Mouse (Mus musculus): ENCODE results near the gene Mdm4. TPM values are rescaled to one million over a fixed set of nuclear protein-coding genes. Genes with fewer than 3 reads are reported as not detected.

The Mdm4 gene
- polyA plus RNA-seq, 1 experiment from 2014 or later, result 46.8 TPM

DNA sequence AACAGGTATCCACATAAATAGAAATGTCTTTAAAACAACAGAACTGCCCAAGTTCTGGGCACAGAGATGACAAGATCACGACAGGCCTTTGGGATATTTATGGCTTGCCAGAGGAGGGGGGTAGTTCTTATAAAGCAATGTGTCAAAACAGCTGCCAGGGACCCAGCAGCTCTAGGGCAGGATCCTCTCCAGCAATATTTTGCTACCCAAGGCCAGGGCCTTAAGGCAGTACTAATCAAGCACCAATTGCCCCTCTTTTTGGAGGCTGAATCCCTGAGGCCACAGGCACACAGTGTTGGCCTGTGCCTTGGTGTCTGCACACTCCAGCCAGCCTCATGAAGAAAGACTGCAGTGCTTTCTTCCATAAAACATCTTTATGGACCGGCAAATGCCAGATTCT, 66.3 kb downstream of the Mdm4 start:
- no peak overlapping the region for H3K27ac ChIP-seq (replicated peaks)
- no peaks in the 10 kb centered on the region; the same call in 1 of the 2 replicates for H3K9me3 ChIP-seq
- no peaks in the 10 kb centered on the region for H3K36me3 ChIP-seq
- WGBS, result 88% methylated on average over 2 of the region's 2 CpGs
- H3K4me1 ChIP-seq, result no peaks in the 10 kb centered on the region
- no peak overlapping the region for H3K4me3 ChIP-seq
- H3K4me2 ChIP-seq (replicated peaks), result no peak overlapping the region
- ATAC-seq (replicated peaks), result no peak
- H3K9ac ChIP-seq (replicated peaks), result no peak overlapping the region
- H3K27me3 ChIP-seq, result no peaks in the 10 kb centered on the region

DNA sequence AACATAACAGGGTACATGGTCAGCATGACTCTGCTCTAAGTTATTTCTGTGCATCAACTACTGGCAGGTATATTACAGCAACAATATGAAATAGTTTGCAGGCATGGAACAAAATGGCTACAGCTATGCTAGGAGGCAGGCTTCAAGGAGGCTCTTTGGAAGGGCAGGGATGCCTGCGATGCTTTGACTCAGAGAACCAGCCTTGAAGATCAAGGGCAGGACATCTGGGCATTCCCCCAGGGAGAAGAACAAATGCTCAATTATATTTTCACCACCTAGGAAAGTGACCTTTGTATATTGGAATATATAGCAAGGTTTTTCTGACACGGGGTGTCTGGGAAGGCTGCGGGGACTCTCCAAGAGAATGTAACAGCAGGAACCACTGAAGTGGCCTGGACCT, 68.6 kb downstream of the Mdm4 start:
- H3K4me3 ChIP-seq, result no peak overlapping the region
- H3K27me3 ChIP-seq, result no peaks in the 10 kb centered on the region
- H3K4me2 ChIP-seq (replicated peaks), result no peak overlapping the region
- no peak overlapping the region for H3K9ac ChIP-seq (replicated peaks)
- no peaks in the 10 kb centered on the region for H3K36me3 ChIP-seq
- ATAC-seq (replicated peaks), result no peak
- 94% methylated on average over 3 of the region's 3 CpGs for WGBS
- no peaks in the 10 kb centered on the region for H3K4me1 ChIP-seq
- no peak overlapping the region for H3K27ac ChIP-seq (replicated peaks)
- H3K9me3 ChIP-seq, result no peaks in the 10 kb centered on the region

DNA sequence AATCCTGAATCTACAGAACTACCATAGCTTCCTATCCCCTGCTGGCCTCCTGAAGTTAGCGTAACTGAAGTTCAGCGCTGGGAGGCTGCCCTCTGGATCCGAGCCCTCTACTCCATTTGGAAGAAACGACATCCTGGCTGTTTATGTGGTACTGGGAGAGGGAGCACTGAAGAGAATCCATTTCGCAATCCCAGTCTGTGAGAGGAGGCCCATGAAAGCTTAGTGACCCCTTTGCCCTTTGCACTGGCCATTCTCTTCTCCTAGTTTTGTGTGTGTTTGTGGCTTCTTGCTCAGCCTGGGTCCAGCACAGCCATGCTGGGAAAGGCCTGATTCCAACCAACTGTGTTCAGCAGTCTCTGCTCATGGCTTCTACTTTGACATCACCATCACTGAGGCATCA, 73.6 kb downstream of the Mdm4 start:
- no peak overlapping the region for H3K27ac ChIP-seq (replicated peaks)
- WGBS, result 90% methylated on average over 5 of the region's 5 CpGs
- no peak overlapping the region for H3K4me3 ChIP-seq
- no peaks in the 10 kb centered on the region for H3K36me3 ChIP-seq
- H3K4me1 ChIP-seq, result no peaks in the 10 kb centered on the region
- H3K9ac ChIP-seq (replicated peaks), result no peak overlapping the region
- H3K9me3 ChIP-seq, result no peaks in the 10 kb centered on the region
- ATAC-seq (replicated peaks), result no peak
- no peaks in the 10 kb centered on the region for H3K27me3 ChIP-seq
- no peak overlapping the region for H3K4me2 ChIP-seq (replicated peaks)

DNA sequence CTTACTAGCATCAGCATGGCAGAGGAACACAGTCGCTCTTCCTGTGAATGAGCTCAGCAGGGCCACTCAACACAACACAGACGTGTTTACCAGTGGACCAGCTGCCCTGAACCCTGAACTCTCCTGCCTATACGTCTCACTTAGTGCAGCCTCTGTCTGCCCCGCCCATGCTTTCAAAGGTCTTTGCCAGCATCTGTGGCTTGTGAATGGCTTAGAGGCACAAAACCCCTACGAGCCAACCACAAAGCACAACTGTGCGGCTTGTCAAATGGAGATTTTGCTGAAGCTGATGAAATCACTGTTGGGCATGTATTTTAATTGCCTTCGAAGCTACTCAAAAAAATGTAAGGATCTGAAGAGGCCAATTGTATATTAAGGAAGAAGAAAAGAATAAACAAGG, 82.5 kb downstream of the Mdm4 start:
- Histone ChIP-seq H3K36me3 (no peaks in the 10 kb centered on the region), H3K4me1 (0 out of 2 replicates have a peak, but pooled peaks cover 3% of the 10 kb centered on the region), H3K9me3 (no peaks in the 10 kb centered on the region), H3K4me2 (replicated peaks) (no peak overlapping the region), H3K27ac (replicated peaks) (no peak overlapping the region), H3K4me3 (no peak overlapping the region), H3K27me3 (no peaks in the 10 kb centered on the region), H3K9ac (replicated peaks) (no peak overlapping the region)
- WGBS, result 26% methylated on average over 7 of the region's 7 CpGs
- ATAC-seq (replicated peaks), result no peak

DNA sequence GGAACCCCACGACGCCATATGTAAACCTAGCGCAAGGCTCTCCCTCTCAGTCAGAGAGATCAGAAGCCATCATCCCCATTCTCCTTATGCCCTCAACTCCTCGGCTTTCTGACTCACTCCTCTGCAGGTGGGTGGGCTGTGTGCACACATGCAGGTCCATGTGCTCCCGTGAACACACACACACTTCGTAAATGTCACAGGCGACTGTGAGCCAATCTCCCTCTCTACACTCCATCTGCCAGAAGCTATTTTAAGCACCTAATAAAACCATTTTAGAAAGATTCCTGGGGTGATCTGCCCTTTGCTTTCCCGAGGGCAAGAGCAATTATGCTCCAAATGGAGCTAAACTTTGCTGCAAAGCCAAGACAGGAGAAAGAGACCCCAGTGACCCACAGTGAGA, 84.5 kb downstream of the Mdm4 start:
- no peak overlapping the region for H3K9ac ChIP-seq (replicated peaks)
- no peaks in the 10 kb centered on the region for H3K36me3 ChIP-seq
- no peak overlapping the region for H3K4me2 ChIP-seq (replicated peaks)
- 0 out of 2 replicates have a peak, but pooled peaks cover 3% of the 10 kb centered on the region for H3K4me1 ChIP-seq
- H3K27me3 ChIP-seq, result no peaks in the 10 kb centered on the region
- H3K4me3 ChIP-seq, result no peak overlapping the region
- WGBS, result 68% methylated on average over 8 of the region's 8 CpGs
- no peak for ATAC-seq (replicated peaks)
- no peaks in the 10 kb centered on the region for H3K9me3 ChIP-seq
- H3K27ac ChIP-seq (replicated peaks), result no peak overlapping the region

DNA sequence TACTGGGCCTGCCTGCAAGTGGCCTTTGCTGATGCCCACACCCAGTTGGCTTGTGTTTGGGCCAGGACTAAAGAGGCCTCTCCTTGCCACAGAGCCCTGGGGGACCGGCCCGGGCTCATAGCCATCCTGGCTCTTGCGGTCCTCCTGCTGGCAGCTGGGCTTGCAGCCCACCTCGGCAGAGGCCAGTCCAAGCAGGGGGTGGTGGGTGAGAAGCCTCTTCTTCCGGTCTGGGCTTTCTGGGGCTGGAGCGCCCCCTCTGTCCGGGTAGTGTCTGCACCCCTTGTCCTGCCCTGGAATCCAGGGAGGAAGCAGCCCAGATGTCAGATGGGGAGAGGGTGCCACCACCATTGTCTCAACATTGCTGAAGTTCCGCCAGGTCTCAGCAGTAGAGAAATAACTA, 91.4 kb downstream of the Mdm4 start:
- H3K36me3 ChIP-seq, result peaks cover 20% of the 10 kb centered on the region
- no peak for ATAC-seq (replicated peaks)
- H3K4me3 ChIP-seq, result no peak overlapping the region
- WGBS, result 87% methylated on average over 8 of the region's 8 CpGs
- H3K27me3 ChIP-seq, result no peaks in the 10 kb centered on the region
- H3K9ac ChIP-seq (replicated peaks), result no peak overlapping the region
- no peak overlapping the region for H3K4me2 ChIP-seq (replicated peaks)
- no peak overlapping the region for H3K27ac ChIP-seq (replicated peaks)
- peaks cover 13% of the 10 kb centered on the region; the same call in 1 of the 2 replicates for H3K4me1 ChIP-seq
- H3K9me3 ChIP-seq, result no peaks in the 10 kb centered on the region

DNA sequence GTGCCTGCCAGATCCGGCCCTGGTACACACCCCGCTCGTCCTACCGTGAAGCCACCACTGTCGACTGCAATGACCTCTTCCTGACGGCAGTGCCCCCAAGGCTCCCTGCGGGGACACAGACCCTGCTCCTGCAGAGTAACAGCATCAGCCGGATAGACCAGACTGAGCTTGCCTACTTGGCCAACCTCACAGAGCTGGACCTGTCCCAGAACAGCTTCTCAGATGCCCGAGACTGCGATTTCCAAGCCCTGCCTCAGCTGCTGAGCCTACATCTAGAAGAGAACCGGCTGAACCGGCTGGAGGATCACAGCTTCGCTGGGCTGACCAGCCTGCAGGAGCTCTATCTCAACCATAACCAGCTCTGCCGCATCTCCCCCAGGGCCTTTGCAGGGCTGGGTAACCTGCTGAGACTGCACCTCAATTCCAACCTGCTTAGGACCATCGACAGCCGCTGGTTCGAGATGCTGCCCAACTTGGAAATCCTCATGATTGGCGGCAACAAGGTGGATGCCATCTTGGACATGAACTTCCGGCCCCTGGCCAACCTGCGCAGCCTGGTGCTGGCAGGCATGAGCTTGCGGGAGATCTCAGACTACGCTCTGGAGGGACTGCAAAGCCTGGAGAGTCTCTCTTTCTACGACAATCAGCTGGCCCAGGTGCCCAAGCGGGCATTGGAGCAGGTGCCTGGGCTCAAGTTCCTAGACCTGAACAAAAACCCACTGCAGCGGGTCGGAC, 92.9 kb downstream of the Mdm4 start:
- H3K4me1 ChIP-seq, result peaks cover 13% of the 10 kb centered on the region; the same call in 1 of the 2 replicates
- H3K4me2 ChIP-seq (replicated peaks), result no peak overlapping the region
- ATAC-seq (replicated peaks), result no peak
- H3K9me3 ChIP-seq, result no peaks in the 10 kb centered on the region
- H3K4me3 ChIP-seq, result no peak overlapping the region
- H3K27me3 ChIP-seq, result no peaks in the 10 kb centered on the region
- no peak overlapping the region for H3K9ac ChIP-seq (replicated peaks)
- no peak overlapping the region for H3K27ac ChIP-seq (replicated peaks)
- WGBS, result 89% methylated on average over 26 of the region's 26 CpGs
- peaks cover 20% of the 10 kb centered on the region for H3K36me3 ChIP-seq

DNA sequence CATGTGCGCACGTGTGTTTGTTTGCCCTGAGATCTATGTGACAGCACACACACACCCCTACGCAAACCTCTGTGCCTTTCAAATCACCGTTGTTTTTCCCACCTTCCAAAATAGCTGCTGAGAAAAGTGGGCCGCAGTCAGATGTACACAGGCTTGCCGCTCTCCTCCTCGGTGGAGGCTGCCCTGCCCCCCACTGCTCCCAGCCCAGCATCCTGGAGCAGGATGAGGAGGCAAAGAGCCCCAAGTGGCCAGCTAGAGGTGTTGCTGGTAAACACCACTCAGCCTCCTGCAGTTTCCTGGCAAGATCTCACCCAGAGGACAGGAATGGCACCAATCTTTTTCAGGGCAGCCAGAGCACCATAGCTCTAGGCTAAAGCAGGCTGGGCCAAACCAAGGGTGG, 95.5 kb downstream of the Mdm4 start:
- Histone ChIP-seq H3K4me2 (replicated peaks) (no peak overlapping the region), H3K9ac (replicated peaks) (no peak overlapping the region), H3K9me3 (no peaks in the 10 kb centered on the region), H3K4me1 (peaks cover 13% of the 10 kb centered on the region; the same call in 1 of the 2 replicates), H3K36me3 (peaks cover 20% of the 10 kb centered on the region), H3K4me3 (no peak overlapping the region), H3K27ac (replicated peaks) (no peak overlapping the region), H3K27me3 (no peaks in the 10 kb centered on the region)
- WGBS, result 24% methylated on average over 7 of the region's 7 CpGs
- peak; percentile 70 for ATAC-seq (replicated peaks)

DNA sequence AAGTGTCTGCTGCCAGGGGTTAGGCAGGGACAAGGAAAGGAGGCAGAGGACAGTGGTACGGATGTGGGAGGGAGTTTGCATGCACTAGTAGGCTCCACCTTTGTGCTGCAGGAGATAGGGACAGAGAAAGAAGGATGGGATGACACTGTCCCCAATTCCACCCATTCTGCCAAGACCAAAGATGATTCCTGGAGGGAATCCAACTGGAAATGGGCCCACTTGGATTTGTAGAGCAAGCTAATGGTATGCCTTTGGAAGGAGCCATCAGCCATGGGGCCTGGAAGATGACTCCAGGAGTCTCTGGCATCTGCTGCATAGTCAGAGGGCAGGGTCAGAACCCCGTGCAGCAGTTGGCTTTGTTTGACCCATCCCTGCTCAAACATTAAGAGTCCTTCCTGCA, 97.9 kb downstream of the Mdm4 start:
- Histone ChIP-seq H3K36me3 (peaks cover 2% of the 10 kb centered on the region), H3K27me3 (no peaks in the 10 kb centered on the region), H3K9ac (replicated peaks) (no peak overlapping the region), H3K27ac (replicated peaks) (no peak overlapping the region), H3K9me3 (no peaks in the 10 kb centered on the region), H3K4me3 (no peak overlapping the region), H3K4me1 (peaks cover 20% of the 10 kb centered on the region; the same call in 1 of the 2 replicates), H3K4me2 (replicated peaks) (no peak overlapping the region)
- ATAC-seq (replicated peaks), result no peak
- WGBS, result 71% methylated on average over 2 of the region's 2 CpGs

DNA sequence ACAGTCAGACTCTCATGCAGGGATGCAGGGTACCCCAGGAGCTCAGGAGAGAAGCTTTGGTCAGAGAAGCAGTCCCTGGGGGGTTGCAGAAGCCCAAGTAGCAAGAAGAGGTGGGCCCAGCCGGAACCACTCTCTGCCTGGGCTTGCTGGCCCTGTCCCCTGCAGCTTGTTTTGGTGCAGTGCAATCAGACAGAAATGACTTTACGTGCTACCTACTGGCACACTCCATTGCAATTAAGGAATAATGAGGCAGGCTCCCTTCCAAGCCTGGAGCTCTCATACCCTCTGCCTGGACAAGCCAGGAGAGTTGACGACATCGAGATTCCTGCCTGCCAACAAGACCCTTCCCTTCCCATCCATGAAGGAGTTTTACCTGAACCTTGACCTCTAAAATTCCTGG, 100.1 kb downstream of the Mdm4 start:
- H3K4me3 ChIP-seq, result no peak overlapping the region
- H3K36me3 ChIP-seq, result no peaks in the 10 kb centered on the region
- H3K27ac ChIP-seq (replicated peaks), result no peak overlapping the region
- no peaks in the 10 kb centered on the region for H3K9me3 ChIP-seq
- H3K4me2 ChIP-seq (replicated peaks), result no peak overlapping the region
- 0 out of 2 replicates have a peak, but pooled peaks have one; percentile 15 for ATAC-seq (replicated peaks)
- no peaks in the 10 kb centered on the region for H3K27me3 ChIP-seq
- H3K4me1 ChIP-seq, result peaks cover 20% of the 10 kb centered on the region; the same call in 1 of the 2 replicates
- no peak overlapping the region for H3K9ac ChIP-seq (replicated peaks)
- WGBS, result 55% methylated on average over 4 of the region's 4 CpGs

DNA sequence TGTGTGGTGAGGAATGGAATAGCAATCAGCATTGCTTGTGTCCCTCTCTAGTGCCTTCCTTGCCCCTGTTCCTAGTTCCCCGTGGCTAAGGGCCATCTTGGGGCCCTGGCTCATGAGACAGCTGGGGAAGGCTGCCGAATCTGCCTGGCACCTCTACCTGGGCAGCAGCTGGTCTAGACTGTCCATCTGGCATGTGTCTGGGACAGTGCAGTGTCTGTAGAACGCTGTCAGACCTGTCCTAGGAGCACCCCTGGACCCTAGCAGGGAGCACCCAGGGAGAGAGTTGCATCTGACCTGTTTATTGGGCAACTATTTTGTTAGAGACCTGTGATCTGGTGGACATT, 101.5 kb downstream of the Mdm4 start:
- no peaks in the 10 kb centered on the region for H3K27me3 ChIP-seq
- H3K9me3 ChIP-seq, result no peaks in the 10 kb centered on the region
- no peak overlapping the region for H3K4me3 ChIP-seq
- ATAC-seq (replicated peaks), result 0 out of 2 replicates have a peak, but pooled peaks have one; percentile 26
- WGBS, result 53% methylated on average over 3 of the region's 3 CpGs
- no peaks in the 10 kb centered on the region for H3K36me3 ChIP-seq
- H3K4me2 ChIP-seq (replicated peaks), result no peak overlapping the region
- no peak overlapping the region for H3K9ac ChIP-seq (replicated peaks)
- H3K4me1 ChIP-seq, result peaks cover 6% of the 10 kb centered on the region; the same call in 1 of the 2 replicates
- peak overlapping the region; percentile 43 for H3K27ac ChIP-seq (replicated peaks)

DNA sequence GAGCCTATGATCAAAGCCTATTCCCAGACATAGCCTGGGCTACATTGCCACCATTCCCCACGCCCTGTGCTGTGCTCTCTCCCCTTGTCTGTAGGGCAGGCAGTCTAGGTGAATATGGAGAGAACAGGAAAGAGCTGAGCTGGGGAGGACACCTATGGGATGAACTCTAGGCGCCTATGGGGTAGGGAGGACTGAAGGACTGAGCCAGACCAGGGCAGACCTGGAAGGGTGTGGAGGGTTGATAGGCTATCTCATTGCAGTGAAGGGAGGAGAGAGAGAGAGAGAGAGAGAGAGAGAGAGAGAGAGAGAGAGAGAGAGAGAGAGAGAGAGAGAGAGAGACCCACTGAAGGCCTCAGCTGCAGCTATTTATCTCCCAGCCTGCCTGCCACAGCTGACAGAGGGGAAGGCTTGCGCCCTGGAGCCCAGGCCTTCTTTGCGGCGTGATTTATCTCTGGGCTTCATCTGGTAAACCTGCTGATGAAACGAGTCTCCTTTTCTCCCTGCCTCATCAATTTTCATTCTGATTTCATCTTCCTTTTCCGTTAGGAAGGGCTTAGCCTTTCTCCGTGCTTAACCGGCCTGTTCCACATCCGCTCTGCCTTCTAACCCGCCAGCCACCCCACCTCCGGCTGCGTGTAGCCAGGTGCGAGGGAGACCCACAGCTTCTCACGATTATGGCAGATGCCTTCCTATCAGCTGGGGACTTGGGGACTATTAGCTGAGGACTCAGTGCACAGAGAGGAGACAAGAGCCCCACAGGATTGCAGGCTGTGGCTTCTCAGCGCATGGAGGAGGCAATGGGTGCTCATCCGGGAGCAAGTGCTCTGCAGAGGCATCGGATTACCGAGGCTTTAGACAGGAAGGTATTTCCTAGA, 102.1 kb downstream of the Mdm4 start:
- ATAC-seq (replicated peaks), result no peak
- no peak overlapping the region for H3K9ac ChIP-seq (replicated peaks)
- H3K4me2 ChIP-seq (replicated peaks), result no peak overlapping the region

More for the DNA sequence above, 102.1 kb downstream of the Mdm4 start:
- H3K27ac ChIP-seq (replicated peaks), result peak overlapping the region; percentile 43
- H3K9me3 ChIP-seq, result no peaks in the 10 kb centered on the region
- no peaks in the 10 kb centered on the region for H3K27me3 ChIP-seq
- peaks cover 6% of the 10 kb centered on the region; the same call in 1 of the 2 replicates for H3K4me1 ChIP-seq
- 54% methylated on average over 19 of the region's 19 CpGs for WGBS
- no peak overlapping the region for H3K4me3 ChIP-seq
- H3K36me3 ChIP-seq, result no peaks in the 10 kb centered on the region
